Mouse (Mus musculus) C2C12 (cell line): ENCODE measurements around the gene Gpam.
A peak's percentile ranks its signal among the peaks of the same experiment; 100 is the strongest.

Experiments used
- CEBPB ChIP-seq: IDR thresholded peaks from one replicate; pipeline ENCODE4 v1.6.1; 2011; ENCODE audit warnings: low read depth, mild to moderate bottlenecking, control low read depth, moderate library complexity
- CTCF ChIP-seq: IDR thresholded peaks from one replicate; pipeline ENCODE4 v1.5.1; 2011; ENCODE audit not compliant: control insufficient read depth, insufficient read depth, insufficient read length
- FOSL1 ChIP-seq: IDR thresholded peaks from one replicate; pipeline ENCODE4 v1.8.0; 2011; ENCODE audit warnings: mild to moderate bottlenecking, low read length; ENCODE audit not compliant: poor library complexity, insufficient read depth, severe bottlenecking
- MAX ChIP-seq: IDR thresholded peaks from one replicate; pipeline ENCODE4 v1.6.1; 2011; ENCODE audit warnings: mild to moderate bottlenecking, control low read depth
- MYOD1 ChIP-seq: IDR thresholded peaks from one replicate; pipeline ENCODE4 v1.6.1; 2011; ENCODE audit warnings: low read depth; ENCODE audit not compliant: control insufficient read depth, insufficient read length
- MYOG ChIP-seq: IDR thresholded peaks from one replicate; pipeline ENCODE4 v1.6.1; 2011; ENCODE audit not compliant: control insufficient read depth, insufficient read length; ENCODE audit errors: extremely low read depth
- USF1 ChIP-seq: IDR thresholded peaks from one replicate; pipeline ENCODE4 v1.6.1; 2011; ENCODE audit warnings: low read depth, mild to moderate bottlenecking, control low read depth, moderate library complexity

DNA sequence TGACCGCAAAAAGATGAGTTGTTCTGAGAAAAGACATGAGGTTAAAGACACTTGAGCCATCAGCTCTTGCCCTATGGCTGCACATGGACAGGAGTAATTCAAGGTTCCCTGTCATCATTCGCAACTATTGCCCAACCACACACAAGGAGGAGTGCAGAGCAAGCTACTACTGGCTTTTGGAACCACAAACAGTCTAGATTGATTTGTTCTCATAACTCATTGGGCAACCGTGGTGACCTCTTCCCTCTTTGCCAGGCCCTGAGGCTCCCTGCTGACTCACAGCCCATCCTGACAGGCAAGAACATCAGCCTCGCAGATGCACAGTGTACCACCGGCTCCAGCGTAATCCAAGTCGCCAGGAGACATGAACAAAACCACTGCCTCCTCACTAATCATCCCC is 12.3 kb upstream of the Gpam start:
- no peak for TF ChIP-seq CTCF
- TF ChIP-seq CEBPB, result peak; percentile 90
- TF ChIP-seq USF1, result no peak
- no peak for TF ChIP-seq MYOG
- TF ChIP-seq MYOD1, result no peak
- peak; percentile 35 for TF ChIP-seq MAX
- TF ChIP-seq FOSL1, result no peak
